Mouse (Mus musculus): ENCODE data around the gene Dock11.

Gene Dock11

GRCm38 (mm10) chrX:36100883-36101282 lies 212.3 kb downstream of the Dock11 start:
- no peak for DNase-seq (ENCODE audit: low read depth, low spot score)

GRCm38 (mm10) chrX:36101318-36101717 lies 212.7 kb downstream of the Dock11 start:
- no peak for DNase-seq (ENCODE audit: low read depth, low spot score)

GRCm38 (mm10) chrX:36108601-36109000 lies 220.0 kb downstream of the Dock11 start:
- DNase-seq (ENCODE audit: low read depth, low spot score) = no peak

- no peak for DNase-seq (ENCODE audit: low read depth, low spot score)
Measured at GRCm38 (mm10) chrX:36111622-36112421, 223.2 kb downstream of the Dock11 start, which contains the start of gene Il13ra1. Gene Il13ra1 (plus strand): TSS chrX:36112110.

GRCm38 (mm10) chrX:36112422-36112750 lies 223.8 kb downstream of the Dock11 start:
- DNase-seq (ENCODE audit: low read depth, low spot score) = no peak

GRCm38 (mm10) chrX:36115171-36115570 lies 226.5 kb downstream of the Dock11 start:
- no peak for DNase-seq (ENCODE audit: low read depth, low spot score)
